Mouse (Mus musculus): ENCODE results near the gene Ndufaf2. TPM values are rescaled to one million over a fixed set of nuclear protein-coding genes. Genes with fewer than 3 reads are reported as not detected.
A peak's percentile ranks its signal among the peaks of the same experiment; 100 is the strongest.

Gene Ndufaf2
- total and polyA plus RNA-seq, 3 experiments, result 37.1 to 117 (median 51.2) TPM

DNA sequence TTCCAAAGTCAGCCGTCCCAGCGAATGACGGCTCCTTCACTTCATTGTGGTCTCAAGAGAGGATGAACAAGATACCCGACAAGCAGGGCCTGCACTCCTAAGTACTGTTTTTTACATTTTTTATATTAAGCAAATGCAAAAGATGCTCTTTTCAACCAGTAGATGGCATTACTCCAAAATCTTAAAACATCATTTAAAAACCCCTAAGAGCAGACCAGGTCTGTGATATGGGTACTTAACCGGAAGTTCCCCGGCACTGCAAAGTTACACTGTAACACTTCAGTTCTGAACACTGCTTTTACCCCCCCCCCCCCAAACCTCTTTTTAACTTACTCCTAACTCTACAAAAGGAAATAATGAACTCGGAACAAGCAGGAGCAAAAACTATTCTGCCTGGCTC, 29.4 kb downstream of the Ndufaf2 start (continued):
- TF ChIP-seq RCOR1 (conservative IDR thresholded peaks at IDR 0.05; ENCODE audit: low read depth, low read length), result no peak
- peak; percentile 56; the same call in 1 of the 2 replicates for TF ChIP-seq ZNF384 (IDR thresholded peaks at IDR 0.05; ENCODE audit: low read depth, low read length)
- no peak for TF ChIP-seq HCFC1 (IDR thresholded peaks at IDR 0.05; ENCODE audit: low read depth, low read length)
- TF ChIP-seq EP300 (IDR thresholded peaks at IDR 0.05; ENCODE audit: low read length), result no peak
- TF ChIP-seq CHD2 (IDR thresholded peaks at IDR 0.05; ENCODE audit: low read length), result no peak
- no peak for TF ChIP-seq USF1 (IDR thresholded peaks at IDR 0.05; ENCODE audit: low read depth, low read length)
- TF ChIP-seq MEF2A (IDR thresholded peaks at IDR 0.05; ENCODE audit: borderline replicate concordance, low read depth, low read length), result 0 out of 2 replicates have a peak, but pooled peaks have one; percentile 6
- TF ChIP-seq CTCF (conservative IDR thresholded peaks at IDR 0.05 in 1 of 2, IDR thresholded peaks at IDR 0.05 in 1 of 2; ENCODE audit: low read depth in 2 of 2, low read length in 2 of 2), result peak in 1 of 2 experiments; percentile 62; a peak in 3 of 4 replicates
- TF ChIP-seq PAX5 (IDR thresholded peaks at IDR 0.05; ENCODE audit: low read length), result no peak
- no peak for TF ChIP-seq E2F4 (IDR thresholded peaks at IDR 0.05; ENCODE audit: insufficient replicate concordance, low read depth, low read length)
- TF ChIP-seq MYC (IDR thresholded peaks at IDR 0.05; ENCODE audit: low read depth, low read length), result no peak

DNA sequence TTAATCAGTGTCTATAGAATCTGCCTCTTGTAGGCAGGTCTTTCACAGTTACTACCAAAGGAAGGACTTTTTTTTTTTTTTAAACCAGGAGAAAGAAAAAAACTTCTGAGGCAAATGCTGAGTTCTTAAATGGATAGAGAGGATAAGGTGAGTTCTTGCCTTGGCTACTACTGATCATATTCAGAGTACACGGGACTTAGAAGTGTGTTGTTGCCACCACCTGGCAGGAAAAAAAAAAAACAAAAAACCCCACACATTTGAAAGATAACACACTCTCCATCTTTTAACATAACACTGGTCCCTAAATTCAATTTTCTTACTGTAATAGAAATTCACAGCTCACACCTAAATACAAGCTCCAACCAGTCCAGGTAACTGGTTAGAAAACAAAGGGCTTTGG, 30.5 kb downstream of the Ndufaf2 start:
- H3K4me1 ChIP-seq (ENCODE audit: control insufficient read depth in 1 of 2, insufficient read depth in 2 of 2), result peaks cover 0 to 12% of the 10 kb centered on the region in 2 experiments; a peak in 2 of 4 replicates
- H3K27me3 ChIP-seq (replicated peaks), result no peaks in the 10 kb centered on the region
- dilution Hi-C loops (cut with MboI; ENCODE audit: extremely low pct_ligation_motif_present, extremely low pct_unique_long_range_greater_than_20kb, low sequenced_read_pairs) (no loop called here), in situ Hi-C loops (cut with MboI; ENCODE audit: low pct_ligation_motif_present, low pct_unique_long_range_greater_than_20kb, low sequenced_read_pairs) (loop anchor here (25.0 kb wide), 2 partner anchors 666 to 1016 kb away; no protein-coding TSS in a partner anchor)
- H3K27ac ChIP-seq (ENCODE audit: insufficient read depth, low read depth), result no peak overlapping the region
- H3K4me3 ChIP-seq (replicated peaks in 1 of 3; ENCODE audit: low read depth in 2 of 3, low read length in 2 of 3, poor library complexity in 1 of 3), result peak overlapping the region in 1 of 3 experiments; percentile 4
- no peak for DNase-seq (ENCODE audit: extremely low read depth)
- H3K36me3 ChIP-seq (replicated peaks in 1 of 2; ENCODE audit: control insufficient read depth in 1 of 2, insufficient read depth in 1 of 2, low read length in 1 of 2), result peaks cover 0 to 18% of the 10 kb centered on the region in 2 experiments
- peak overlapping the region; percentile 37 for H3K4me2 ChIP-seq (ENCODE audit: insufficient read depth, low read depth, poor library complexity, severe bottlenecking)
- no peak overlapping the region for H3K9ac ChIP-seq (ENCODE audit: insufficient read depth, low read depth)
- no peak for TF ChIP-seq TCF12 (IDR thresholded peaks at IDR 0.05; ENCODE audit: low read depth, low read length)
- peak; percentile 52 for TF ChIP-seq RAD21 (IDR thresholded peaks at IDR 0.05; ENCODE audit: low read depth, low read length)
- TF ChIP-seq MXI1 (IDR thresholded peaks at IDR 0.05; ENCODE audit: low read depth, low read length), result no peak
- no peak for TF ChIP-seq ZC3H11A (IDR thresholded peaks at IDR 0.05; ENCODE audit: low read depth, low read length)
- no peak for TF ChIP-seq CHD1 (IDR thresholded peaks at IDR 0.05; ENCODE audit: low read depth, low read length)
- no peak for TF ChIP-seq USF2 (conservative IDR thresholded peaks at IDR 0.05; ENCODE audit: low read depth, low read length)
- TF ChIP-seq UBTF (IDR thresholded peaks at IDR 0.05; ENCODE audit: low read depth, low read length), result no peak
- no peak for TF ChIP-seq HCFC1 (IDR thresholded peaks at IDR 0.05; ENCODE audit: low read depth, low read length)
- no peak for TF ChIP-seq JUN (IDR thresholded peaks at IDR 0.05; ENCODE audit: insufficient read depth, low read depth, low read length)
- TF ChIP-seq SMC3 (IDR thresholded peaks at IDR 0.05; ENCODE audit: low read depth, low read length), result peak; percentile 25; the same call in 1 of the 2 replicates
- TF ChIP-seq TBP (conservative IDR thresholded peaks at IDR 0.05; ENCODE audit: low read depth, low read length), result no peak
- no peak for TF ChIP-seq JUND (conservative IDR thresholded peaks at IDR 0.05; ENCODE audit: low read depth, low read length)
- no peak for TF ChIP-seq BHLHE40 (IDR thresholded peaks at IDR 0.05; ENCODE audit: low read depth, low read length)
- no peak for TF ChIP-seq POLR2AphosphoS2 (IDR thresholded peaks at IDR 0.05; ENCODE audit: low read depth, low read length)
- TF ChIP-seq GABPA (IDR thresholded peaks at IDR 0.05; ENCODE audit: insufficient replicate concordance, low read depth, low read length), result no peak
- peak in 1 of 2 experiments; percentile 47; a peak in 2 of 4 replicates for TF ChIP-seq CTCF (conservative IDR thresholded peaks at IDR 0.05 in 1 of 2, IDR thresholded peaks at IDR 0.05 in 1 of 2; ENCODE audit: low read depth in 2 of 2, low read length in 2 of 2)
- TF ChIP-seq ELF1 (IDR thresholded peaks at IDR 0.05; ENCODE audit: low read depth, low read length), result no peak
- no peak for TF ChIP-seq MAX (IDR thresholded peaks at IDR 0.05; ENCODE audit: low read length)
- TF ChIP-seq CHD2 (IDR thresholded peaks at IDR 0.05; ENCODE audit: low read length), result no peak
- TF ChIP-seq PAX5 (IDR thresholded peaks at IDR 0.05; ENCODE audit: low read length), result no peak
- TF ChIP-seq MAZ (IDR thresholded peaks at IDR 0.05; ENCODE audit: low read depth, low read length), result no peak
- TF ChIP-seq NELFE (IDR thresholded peaks at IDR 0.05; ENCODE audit: low read depth, low read length), result no peak
- no peak for TF ChIP-seq MEF2A (IDR thresholded peaks at IDR 0.05; ENCODE audit: borderline replicate concordance, low read depth, low read length)
- no peak for TF ChIP-seq ZKSCAN1 (IDR thresholded peaks at IDR 0.05; ENCODE audit: borderline replicate concordance, low read depth, low read length)
- TF ChIP-seq ZNF384 (IDR thresholded peaks at IDR 0.05; ENCODE audit: low read depth, low read length), result peak; percentile 76
- no peak for TF ChIP-seq EP300 (IDR thresholded peaks at IDR 0.05; ENCODE audit: low read length)
- H3K79me2 ChIP-seq (replicated peaks; ENCODE audit: control insufficient read depth, extremely low read depth, insufficient read depth, poor library complexity, severe bottlenecking), result no peaks in the 10 kb centered on the region; the same call in 1 of the 2 replicates
- H3K9me3 ChIP-seq (replicated peaks; ENCODE audit: low read length), result no peaks in the 10 kb centered on the region

Measured in CH12.LX (cell line).